Mouse (Mus musculus) ovary, postnatal 36 days (tissue): ENCODE data around the gene F11r.
"Not testable (repeated sequence)": the region's sequence is repeated elsewhere in the genome, so short reads cannot be mapped to it uniquely, and the experiment has no call there.

Experiments
- DNase-seq: peaks from one replicate; pipeline ENCODE4 v3.0.0; 2022; ENCODE audit warnings: low spot score, mixed read lengths

F11r gene

DNA sequence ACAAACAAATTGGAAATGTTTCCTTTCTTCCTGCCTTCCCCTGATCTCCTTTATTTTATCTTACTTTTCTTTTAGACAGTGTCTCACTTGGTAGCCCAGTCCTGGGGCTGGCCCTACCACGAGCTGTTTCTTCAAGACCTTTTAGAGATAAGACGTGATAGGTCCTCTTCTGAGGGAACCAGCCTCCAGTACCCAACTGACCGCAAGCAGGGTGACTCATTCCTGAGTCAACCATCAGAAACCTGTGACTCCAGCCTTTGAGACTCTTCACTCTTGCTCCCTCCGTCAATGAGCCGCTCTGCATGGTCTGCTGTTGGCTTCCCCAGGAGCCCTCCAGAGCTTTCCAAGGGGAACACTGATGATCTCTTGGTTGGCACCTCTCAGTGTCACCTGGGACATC is 33.6 kb downstream of the F11r start:
- no peak for DNase-seq

DNA sequence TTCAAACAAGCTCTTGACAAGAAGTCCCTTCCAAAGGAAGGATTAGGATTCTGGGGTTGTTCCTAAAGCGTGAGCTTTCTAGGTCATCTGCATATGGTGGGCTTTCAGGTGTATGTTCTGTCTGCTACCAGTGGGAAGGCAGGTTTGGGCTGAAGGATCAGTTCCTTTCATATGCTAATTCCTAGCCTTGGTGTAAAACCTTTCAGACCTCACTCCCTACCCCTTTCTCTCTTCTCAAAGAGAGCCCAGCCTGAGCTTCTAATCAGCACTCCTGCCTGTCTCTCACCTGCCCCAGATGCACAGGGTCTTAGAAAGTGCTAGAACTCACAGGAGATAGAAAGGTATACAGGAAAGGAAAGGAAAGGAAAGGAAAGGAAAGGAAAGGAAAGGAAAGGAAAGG is 34.1 kb downstream of the F11r start:
- no peak for DNase-seq

DNA sequence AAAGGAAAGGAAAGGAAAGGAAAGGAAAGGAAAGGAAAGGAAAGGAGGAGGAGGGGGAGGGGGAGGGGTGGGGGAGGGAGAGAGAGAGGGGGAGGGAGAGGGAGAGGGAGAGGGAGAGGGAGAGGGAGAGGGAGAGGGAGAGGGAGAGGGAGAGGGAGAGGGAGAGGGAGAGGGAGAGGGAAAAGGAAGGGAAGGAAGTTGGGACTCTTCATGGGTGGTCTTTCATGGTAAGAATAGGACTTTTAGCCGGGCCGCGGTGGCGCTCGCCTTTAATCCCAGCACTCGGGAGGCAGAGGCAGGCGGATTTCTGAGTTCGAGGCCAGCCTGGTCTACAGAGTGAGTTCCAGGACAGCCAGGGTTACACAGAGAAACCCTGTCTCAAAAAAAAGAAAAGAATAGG is 34.6 kb downstream of the F11r start:
- DNase-seq: not testable (repeated sequence)

DNA sequence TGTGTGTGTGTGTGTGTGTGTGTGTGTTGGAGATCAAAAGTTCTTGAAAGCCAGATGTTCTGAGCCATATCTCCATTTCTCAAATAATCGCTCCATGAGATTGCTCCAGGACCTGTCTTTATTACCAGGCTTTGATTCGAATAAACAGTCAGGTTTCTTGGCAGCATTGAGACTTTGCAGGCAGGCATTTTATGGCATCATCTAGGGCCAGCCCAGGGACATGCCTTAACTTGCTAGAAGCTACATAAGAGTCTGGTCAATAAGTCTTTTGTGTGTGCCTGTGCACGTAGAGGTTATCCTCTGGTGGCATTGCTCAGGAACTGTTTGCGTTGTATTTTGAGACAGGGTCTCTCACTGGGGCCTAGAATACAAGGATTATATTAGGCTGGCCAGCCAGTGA is 36.2 kb downstream of the F11r start:
- no peak for DNase-seq

DNA sequence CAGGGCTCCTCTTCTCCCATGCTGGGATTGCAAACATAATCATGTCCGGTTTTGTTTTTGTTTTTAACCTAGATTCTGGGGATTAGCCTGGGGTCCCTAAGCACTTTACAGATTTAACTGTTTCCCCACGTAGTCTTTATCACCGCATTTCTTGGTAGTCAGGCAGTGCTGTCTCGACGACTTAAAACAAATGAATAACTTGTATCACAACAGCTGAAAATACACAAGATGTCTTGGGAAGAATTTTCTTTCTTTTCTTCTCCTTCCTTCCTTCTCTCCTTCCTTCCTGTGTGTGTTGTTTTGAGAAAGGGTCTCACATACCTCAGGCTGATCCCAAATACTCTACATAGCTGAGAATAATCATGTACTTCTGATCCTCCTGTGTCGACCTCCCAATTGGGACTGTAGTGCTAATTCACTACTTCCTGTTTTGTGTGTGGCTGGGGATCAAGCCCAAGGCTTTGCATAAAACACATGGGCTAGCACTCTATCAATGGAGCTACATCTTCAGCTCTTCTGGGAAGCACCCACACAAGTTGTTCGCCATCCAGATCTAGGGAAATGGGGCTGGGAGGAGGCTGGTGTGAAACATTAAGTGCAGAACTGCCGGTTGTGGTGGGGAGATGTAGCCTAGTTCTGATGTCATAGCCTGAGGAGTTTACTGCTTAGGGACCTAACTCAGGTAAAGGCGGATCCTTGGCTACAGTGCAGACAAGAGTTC is 36.7 kb downstream of the F11r start:
- DNase-seq: no peak

DNA sequence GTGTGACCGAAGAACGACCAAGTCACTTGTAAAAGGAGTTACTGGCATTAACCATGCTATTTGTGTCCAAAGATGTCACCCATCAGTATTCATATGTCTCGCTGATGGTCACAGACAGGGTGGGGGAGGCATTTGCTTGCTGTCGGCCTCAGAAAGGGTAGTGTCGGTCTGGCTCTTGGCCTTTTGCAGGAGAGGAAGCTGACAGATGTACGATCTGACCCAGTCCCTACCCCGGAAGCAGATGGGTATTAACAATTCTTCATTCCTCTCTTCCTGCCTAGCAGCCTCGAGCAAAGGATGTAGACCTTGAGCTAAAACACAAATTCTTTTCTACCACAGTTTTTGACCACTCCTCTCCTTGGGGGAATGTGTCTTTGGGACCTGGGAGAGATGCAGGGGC is 39.8 kb downstream of the F11r start:
- no peak for DNase-seq

DNA sequence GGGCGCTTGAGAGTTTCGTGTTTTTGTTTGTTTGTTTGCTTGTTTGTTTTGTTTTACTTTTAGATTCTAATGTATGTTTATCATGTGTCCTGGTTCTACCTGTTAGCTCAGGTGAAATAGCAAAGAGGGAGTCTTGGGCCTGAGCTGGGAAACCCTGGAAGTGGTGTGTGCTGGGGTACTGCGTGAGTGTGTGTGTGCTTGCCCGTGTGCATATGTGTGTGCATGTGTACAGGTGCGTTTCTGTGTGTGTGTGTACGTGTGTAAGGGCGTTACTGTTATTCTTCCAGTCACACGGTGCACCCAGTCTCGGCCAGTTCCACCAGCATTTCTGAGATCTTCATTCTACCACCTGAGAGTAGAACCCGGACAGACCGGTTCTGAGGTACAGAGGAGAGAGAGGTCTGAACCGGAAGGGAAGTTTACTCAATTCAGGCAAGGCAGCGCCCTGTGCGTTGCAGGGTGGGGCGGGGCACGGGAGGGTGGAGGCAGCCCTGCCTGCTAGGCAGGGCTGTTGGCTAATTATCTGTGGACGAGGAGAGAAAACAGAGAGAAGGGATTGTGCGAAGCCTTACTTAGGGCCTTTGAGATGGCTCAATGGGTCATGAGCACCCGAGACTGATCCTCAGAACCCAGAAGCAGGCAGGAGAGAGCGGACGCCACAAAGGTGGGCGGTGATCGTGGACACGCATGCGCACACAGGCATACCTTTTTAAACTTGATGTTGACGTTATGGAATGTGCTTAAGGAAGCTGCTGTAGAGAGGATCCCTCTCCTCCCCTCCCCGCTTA is 40.6 kb downstream of the F11r start:
- DNase-seq: peak; percentile 20

DNA sequence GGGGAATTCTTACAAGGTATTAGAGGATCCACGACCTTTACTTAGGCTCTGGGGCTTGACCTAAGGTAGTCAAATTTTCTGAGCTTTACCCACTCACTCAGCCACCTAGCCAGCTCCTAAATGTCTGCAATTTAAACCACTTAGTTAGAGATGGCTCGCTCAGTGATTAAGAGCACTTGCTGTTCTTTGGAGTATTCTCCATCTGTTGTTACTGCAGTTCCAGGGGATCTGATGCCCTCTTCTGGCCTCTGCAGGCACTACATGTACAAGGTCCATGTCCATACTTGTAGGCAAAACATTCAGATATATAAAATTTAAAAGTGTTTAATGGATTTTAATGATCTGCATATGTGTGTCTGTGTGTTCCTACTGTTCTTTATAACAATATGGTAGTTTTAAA is 41.6 kb downstream of the F11r start:
- peak; percentile 64 for DNase-seq

DNA sequence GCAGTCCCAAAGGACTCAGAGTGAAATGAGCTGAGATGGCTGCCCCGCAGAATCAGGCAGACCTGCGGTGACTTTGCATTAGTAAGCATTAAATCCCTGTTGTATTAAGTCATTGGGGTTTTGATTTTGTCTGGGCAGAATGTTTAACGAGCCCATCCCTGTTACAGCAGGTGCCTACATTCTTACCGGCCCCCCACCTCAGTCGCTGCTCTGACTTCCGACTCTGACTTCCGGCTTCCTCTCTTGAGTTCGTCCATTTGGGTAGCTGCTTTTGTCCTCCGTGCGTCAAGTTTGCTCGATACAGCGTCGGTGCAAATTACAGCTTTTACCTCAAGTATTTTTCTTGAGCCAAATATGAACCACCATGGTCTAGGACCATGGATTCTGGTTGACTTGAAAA is 56.9 kb downstream of the F11r start:
- no peak for DNase-seq

DNA sequence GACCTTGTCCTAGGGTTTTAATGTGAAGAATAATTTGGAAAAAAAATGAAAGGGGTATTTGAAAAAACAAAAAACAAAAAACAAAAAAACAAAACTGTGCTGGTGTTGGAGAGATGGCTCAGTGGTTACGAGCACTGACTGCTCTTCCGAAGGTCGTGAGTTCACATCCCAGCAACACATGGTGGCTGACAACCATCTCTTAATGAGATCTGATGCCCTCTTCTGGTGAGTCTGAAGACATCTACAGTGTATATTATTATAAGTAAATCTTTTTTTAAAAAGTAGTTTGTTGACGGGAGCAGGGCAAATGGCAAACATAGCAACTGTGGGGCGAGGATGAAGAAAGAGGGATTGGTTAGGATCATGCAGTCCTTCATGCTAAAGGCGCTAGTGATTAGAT is 58.0 kb downstream of the F11r start:
- DNase-seq: no peak

DNA sequence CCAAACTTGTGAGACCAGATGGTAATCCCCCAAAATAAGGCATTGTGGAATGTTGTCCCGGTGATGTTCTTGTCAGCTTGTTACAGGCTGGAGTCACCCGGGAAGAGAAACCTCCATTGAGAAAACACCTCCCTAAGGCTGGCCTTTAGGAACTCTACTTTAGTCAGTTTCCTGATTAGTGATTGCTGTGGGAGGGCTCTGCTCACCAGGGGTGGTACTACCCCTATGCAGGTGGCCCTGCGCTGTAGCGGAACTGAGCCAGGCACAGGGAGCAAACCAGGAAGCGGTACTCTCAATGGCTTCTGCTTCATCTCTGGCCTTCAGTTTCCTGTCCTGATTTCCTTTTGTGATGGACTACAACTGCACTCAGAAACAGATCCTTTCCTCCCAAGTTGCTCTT is 62.5 kb downstream of the F11r start:
- DNase-seq: no peak

DNA sequence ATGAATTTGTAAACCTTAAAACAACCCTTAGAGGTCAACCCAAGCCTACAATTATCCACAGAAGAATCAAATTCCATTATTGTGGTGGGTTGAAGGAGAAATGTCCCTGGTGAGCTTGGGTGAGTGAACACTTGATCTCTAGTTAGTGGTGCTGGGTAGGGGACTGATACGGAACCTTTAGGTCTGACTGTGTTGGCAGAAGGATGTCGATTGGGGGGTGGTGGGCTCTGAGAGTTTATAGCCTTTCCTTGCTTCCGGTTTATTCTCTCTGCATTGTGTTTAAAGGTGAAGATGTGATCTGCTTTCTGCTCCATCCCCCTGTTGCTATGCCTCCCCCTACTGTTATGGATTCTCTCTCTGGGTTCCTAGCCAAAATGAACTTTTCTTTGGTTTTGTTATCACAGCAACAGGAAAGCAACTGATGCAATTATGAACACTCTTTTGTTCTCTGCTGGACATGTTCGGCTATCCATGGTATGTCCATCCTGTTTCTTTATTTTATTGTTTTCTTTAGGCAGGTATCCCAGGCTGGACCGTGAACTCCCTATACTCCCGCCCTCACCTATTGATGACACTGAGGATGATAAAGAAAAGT is 63.8 kb downstream of the F11r start:
- DNase-seq: no peak

DNA sequence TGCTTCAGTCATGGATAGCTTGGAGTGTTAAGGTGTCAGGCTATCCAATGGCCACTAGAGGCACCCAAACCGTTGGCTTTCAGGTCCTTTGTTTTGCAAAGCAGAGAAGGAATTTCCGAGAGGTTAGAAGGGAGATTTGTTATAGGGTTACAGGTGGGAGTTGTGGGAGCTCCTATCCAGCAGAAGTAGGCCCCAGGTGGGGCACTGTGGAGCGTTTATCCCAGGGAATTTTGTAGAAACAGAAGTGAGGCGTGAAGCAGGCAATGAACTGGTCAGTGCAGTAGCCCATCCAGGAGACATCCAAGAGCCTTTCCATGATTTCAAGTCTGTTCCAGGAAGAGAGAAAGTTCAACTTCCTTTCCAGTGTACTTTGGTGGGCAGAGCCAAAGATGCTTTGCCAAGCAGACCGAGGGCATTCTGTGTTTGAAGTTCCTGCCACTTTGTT is 64.3 kb downstream of the F11r start:
- peak; percentile 9 for DNase-seq

DNA sequence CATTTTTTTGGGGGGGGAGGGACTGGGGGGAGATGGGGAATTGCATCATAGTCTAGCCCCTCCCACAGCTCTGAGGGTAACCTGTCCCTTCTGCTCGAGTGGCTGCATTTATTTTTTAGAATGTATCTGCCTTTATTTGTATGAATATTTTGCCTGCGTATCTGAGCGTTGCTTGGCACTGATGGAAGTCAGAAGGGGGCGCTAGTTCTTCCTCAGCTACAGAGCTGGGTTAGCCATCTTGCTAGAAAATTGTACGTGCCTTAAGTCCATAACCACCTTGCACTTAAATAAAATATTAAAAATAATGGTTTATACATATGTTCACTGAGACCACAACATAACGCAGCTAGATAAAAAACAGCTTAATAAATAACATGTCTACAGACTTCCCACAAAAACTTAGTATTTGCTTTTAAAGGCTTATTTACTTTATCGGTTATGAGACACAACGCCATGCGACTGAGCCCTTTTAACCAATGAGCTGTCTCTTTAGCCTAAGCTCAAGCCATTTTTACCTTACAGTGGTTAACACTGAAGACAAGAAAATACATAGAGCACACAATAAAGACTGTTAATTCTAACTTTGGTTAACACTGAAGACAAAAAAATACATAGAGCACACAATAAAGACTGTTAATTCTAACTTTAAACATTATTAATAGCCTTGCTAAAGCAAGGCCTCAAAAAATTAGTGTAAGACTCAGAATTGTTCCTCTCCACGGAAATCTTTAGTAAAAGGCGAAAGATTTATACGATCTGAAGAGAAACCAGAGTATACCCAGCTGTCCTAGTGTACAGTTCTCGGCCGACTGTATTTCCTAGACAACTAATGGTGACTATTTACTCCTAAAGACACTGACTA is 65.3 kb downstream of the F11r start:
- DNase-seq: peak; percentile 27

DNA sequence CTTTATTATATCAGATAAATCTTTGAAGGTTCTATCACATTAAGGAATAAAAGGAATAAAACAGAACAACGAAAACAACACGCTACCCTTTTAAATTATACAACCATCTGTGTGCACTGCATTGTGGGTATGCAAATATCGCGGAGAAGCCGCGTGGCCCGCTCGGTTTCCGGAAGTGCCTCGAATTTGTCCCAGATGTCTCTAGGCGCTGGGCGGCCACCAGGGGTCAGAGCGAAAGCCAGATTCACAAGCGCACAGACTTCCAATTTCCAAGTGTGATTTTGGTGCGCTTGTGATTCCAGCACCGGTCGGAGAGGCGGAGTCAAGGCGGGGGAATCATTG is 65.9 kb downstream of the F11r start, which contains the start of gene Alyref2:
Alyref2 (plus strand) TSS at position 229 of the 342 bp plus-strand sequence.
- DNase-seq: peak; percentile 93

DNA sequence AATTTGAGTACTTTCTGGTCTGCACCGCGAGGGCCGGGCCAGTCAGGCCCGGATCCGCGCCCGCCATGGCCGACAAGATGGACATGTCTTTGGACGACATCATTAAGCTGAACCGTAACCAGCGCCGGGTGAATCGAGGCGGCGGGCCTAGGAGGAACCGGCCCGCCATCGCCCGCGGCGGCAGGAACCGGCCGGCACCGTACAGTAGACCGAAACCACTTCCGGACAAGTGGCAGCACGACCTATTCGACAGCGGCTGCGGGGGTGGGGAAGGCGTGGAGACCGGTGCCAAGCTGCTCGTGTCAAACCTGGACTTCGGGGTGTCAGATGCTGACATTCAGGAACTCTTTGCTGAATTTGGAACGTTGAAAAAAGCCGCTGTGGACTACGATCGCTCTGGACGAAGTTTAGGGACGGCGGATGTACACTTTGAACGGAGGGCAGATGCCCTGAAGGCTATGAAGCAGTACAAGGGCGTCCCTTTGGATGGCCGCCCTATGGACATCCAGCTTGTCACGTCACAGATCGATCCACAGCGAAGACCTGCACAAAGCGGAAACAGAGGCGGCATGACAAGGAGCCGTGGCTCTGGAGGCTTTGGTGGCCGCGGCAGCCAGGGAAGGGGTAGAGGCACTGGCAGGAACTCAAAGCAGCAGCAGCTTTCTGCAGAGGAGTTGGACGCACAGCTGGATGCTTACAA is 66.4 kb downstream of the F11r start:
- peak; percentile 56 for DNase-seq

DNA sequence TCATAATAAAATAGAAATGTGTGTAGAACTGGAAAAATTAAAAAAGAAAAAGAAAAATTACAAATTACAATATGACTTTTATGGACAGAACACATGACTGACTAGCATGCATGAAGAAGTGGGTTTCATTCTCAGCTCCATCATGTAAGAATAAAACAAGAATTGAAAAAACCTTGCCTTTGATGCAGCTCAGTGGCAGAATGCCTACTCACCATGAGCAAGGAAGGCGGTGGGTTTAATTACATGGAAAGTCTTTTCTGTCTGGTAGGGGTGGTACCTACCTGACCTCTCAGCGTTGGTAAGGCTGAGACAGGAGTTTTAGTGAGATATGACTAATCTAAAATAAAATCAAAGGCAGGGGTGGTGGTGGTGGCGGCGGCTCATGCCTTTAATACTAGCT is 67.3 kb downstream of the F11r start:
- no peak for DNase-seq

DNA sequence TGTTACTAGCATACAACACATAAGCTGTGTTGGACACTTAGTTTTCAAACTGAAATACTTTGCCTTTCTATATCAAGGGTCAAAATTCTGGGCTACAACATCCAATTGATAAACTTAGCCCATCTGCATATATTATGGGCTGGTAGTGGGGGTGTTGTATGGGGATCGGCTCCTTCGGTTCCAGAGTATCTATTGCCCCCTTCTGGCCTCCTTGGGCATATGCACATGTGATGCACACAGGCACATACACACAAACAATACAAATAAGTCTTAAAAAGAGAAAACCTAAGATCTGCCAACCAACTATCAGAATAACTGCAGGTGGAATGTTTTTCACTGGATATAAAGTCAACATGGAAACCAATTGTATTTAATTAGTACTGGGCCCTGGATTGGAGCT is 75.9 kb downstream of the F11r start:
- no peak for DNase-seq

DNA sequence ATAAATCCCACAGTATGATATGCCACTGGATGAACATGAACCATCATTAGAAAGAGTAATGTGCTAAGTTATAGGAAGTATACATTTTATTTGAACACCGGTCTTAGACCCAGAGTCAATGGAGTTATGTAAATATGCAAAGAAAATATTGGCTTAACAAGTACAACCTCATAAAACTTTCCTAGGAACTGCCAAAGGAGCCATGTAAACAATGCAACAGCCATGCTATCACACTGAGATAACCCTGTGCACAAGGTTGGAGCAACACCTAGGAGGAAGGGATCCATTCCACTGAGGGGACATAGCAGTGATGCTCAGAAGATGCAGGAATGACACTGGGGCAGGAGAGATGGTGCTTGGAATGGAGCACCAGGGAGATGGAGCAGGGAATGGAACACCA is 76.4 kb downstream of the F11r start:
- DNase-seq: no peak
